Mouse (Mus musculus): ENCODE data around the gene Rab3a.

GRCm38 (mm10) chr8:70760350-70760749 is 5.9 kb downstream of the Rab3a start:
- no peak for TF ChIP-seq POLR2A (IDR thresholded peaks at IDR 0.05; ENCODE audit: insufficient read length, low read depth)
- TF ChIP-seq POLR2AphosphoS2 (IDR thresholded peaks at IDR 0.05; ENCODE audit: insufficient read length, low read depth) = no peak
- no peak for TF ChIP-seq SRF (IDR thresholded peaks at IDR 0.05; ENCODE audit: control insufficient read depth, insufficient read length, low read depth)
- TF ChIP-seq TCF12 (IDR thresholded peaks at IDR 0.05; ENCODE audit: insufficient read depth, poor library complexity, severe bottlenecking) = no peak
- no peak for TF ChIP-seq CEBPB (IDR thresholded peaks at IDR 0.05; ENCODE audit: insufficient read depth, poor library complexity, severe bottlenecking)
- no peak for TF ChIP-seq REST (IDR thresholded peaks at IDR 0.05; ENCODE audit: insufficient read depth, insufficient read length)
- no peak for TF ChIP-seq MYOG (IDR thresholded peaks at IDR 0.05; ENCODE audit: control insufficient read depth in 1 of 3, insufficient read depth in 1 of 3, insufficient read length in 2 of 3, low read depth in 2 of 3)
- no peak for TF ChIP-seq MAX (IDR thresholded peaks at IDR 0.05; ENCODE audit: low read depth)
- no peak for TF ChIP-seq MYOD1 (IDR thresholded peaks at IDR 0.05; ENCODE audit: control insufficient read depth in 1 of 3, insufficient read length in 2 of 3, low read depth in 2 of 3)
- TF ChIP-seq USF1 (IDR thresholded peaks at IDR 0.05; ENCODE audit: low read depth) = no peak
- TF ChIP-seq E2F4 (IDR thresholded peaks at IDR 0.05; ENCODE audit: insufficient read depth) = no peak

Data from myocyte (in vitro differentiated cells).